Mouse (Mus musculus) adrenal gland, postnatal 10 days (tissue): ENCODE measurements at regions not wholly inside any gene's neighbourhood (a gene's known extent, or its start where the extent isn't known, plus 50 kb on each side); places are given as distances from the start of the nearest gene placed in this dataset.

Experiments used
- DNase-seq: peaks from one replicate; pipeline ENCODE4 v3.0.0; 2021; ENCODE audit warnings: mixed read lengths

- DNase-seq, result no peak
Measured at GRCm38 (mm10) chr1:151088535-151089125, 93.7 kb upstream of the Gm47985 start.

- no peak for DNase-seq
Measured at GRCm38 (mm10) chr1:151092035-151092434, 90.3 kb upstream of the Gm47985 start.

- DNase-seq, result no peak
Measured at GRCm38 (mm10) chr1:151095344-151096050, 86.8 kb upstream of the Gm47985 start.

DNA sequence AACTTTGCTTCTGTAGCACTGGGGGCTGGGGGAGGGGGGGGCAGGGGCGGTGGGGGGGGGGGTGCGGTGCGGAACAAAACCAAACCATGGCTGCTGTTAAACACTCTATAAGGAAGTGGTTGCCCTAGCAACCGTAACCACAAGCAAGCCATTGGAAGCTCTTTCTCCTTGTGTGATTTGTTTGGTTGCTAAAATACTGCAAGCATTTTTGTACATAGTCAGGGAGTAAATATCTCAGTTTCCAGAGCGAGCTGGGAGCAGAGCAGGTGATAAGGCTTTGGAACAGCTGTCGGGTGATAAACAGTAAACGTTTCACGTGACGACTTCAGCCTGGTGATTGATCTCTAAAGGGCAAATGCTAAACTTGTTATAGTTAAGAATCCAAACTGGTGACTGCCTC is 86.3 kb upstream of the Gm47985 start:
- no peak for DNase-seq

GRCm38 (mm10) chr1:151097506-151097905 is 84.8 kb upstream of the Gm47985 start:
- DNase-seq, result no peak

DNA sequence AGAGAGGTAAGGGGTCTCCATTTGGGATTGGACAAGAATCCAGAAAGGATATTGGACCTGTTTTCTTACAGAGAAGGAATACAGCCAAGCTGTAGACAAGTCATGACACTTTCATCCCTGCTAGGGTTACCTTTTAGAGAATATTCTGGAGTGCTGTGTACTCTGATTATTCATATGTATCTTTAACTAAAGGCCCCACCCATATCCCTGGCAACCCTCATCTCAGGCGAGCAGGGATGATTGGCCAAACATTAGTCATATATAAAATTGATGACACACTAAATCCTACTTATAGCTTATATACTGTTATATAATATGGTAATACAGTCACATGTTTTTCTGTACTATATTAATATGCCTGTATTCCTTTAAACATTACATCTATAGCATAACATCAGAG is 83.6 kb upstream of the Gm47985 start:
- DNase-seq, result no peak

DNA sequence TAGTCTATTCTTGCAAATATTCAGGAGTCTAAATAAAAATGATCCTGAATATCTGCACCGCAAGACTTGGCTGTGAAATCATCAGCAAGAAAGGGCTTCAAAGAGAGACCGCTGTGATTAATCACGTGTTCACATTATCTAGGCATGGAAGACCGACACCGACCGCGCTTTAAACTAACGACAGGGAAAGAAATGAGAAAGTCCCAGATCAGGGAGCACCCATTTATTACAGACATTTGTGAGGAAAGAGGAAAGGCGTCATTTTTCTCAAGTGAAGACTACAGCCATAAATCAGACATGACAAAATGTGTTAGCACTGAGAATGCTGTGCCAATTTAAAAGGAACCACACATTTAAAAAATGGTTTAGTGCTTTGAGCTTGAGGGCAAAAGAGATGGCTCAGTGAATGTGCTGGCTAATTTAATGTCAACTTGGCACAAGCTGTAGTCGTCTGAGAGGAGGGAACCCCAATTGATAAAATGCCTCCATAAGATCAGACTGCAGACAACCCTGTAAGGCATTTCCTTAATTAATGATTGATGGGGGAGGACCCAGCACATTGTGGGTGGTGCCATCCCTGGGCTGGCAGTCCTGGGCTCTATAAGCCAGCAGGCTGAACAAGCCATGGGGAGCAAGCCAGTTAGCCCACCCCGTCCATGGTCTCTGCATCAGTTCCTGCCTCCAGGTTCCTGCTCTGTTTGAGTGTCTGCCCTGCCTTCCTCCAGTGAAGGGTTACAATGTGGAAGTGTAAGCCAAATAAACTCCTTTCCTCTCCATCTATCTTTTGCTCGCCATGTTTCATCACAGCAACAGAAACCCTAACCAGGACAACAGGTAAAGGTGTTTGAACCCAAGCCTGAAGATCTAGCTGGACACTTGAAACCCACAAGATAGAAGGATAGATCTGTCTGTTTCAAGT is 81.5 kb upstream of the Gm47985 start:
- no peak for DNase-seq

DNA sequence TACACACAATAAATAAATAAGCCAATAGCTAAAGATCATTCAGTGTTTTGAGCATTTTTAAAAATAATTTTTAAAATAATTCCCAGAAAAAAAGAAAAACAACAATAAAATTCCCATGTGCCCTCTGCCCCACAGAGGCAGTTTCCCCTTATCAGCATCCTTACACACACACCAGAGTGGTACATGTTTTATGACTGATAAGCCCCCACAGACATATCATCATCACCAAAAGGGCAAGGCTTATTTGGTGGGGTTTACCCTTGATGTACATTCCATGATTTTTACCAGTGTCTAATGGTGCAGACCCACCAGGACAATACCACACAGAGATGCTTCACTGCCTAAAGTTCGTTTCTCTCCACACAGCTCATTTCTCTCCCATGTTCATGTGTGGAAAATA is 80.8 kb upstream of the Gm47985 start:
- DNase-seq, result no peak

- DNase-seq, result no peak
Measured at GRCm38 (mm10) chr1:151102061-151102460, 80.3 kb upstream of the Gm47985 start.

GRCm38 (mm10) chr1:151102646-151103391 is 79.5 kb upstream of the Gm47985 start:
- no peak for DNase-seq

GRCm38 (mm10) chr1:151103522-151104037 is 78.8 kb upstream of the Gm47985 start:
- no peak for DNase-seq

DNA sequence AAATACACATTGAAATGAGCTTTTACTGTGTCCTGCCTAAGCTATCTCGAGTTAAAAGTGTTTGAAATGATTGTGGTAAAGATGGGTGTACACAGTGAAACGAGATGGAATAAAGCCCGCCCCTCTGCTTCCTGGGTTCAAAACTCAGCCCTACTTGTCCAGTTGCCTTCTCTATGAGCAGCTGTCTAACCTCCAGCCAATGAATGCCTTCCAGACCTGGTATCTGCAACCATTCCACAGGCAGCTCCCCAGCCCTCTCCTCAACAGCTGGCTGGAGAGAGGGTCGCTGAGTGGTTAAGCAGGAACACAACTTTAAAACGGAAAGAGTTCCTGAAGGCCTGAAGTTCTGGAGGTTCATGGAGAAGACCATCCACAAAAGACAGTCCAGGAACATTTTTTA is 78.0 kb upstream of the Gm47985 start:
- no peak for DNase-seq

- DNase-seq, result no peak
Measured at GRCm38 (mm10) chr1:151104806-151105205, 77.5 kb upstream of the Gm47985 start.

- peak; percentile 46 for DNase-seq
Measured at GRCm38 (mm10) chr1:151105251-151105650, 77.1 kb upstream of the Gm47985 start.

DNA sequence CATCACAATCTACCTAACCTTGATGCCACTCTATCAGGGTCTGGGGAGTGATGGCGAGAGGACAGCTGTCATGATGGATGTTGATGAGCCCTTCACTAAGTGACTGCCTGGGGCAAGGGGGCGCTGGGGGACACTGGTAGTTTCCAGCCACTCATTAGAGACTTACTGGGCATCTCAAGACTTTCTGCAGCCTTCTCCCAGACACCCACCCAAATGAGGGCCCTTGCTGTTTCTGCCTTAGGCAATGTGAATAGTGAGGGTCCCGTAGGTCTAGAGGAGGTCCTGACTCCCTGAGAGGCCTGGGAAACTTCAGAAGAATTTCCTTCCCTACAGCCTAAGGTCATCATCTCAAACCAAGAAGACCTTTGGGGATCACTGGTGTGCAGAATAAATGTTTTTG is 74.9 kb upstream of the Gm47985 start:
- DNase-seq, result no peak

GRCm38 (mm10) chr1:151109333-151109732 is 73.0 kb upstream of the Gm47985 start:
- DNase-seq, result no peak

GRCm38 (mm10) chr1:151110412-151110811 is 71.9 kb upstream of the Gm47985 start:
- no peak for DNase-seq

DNA sequence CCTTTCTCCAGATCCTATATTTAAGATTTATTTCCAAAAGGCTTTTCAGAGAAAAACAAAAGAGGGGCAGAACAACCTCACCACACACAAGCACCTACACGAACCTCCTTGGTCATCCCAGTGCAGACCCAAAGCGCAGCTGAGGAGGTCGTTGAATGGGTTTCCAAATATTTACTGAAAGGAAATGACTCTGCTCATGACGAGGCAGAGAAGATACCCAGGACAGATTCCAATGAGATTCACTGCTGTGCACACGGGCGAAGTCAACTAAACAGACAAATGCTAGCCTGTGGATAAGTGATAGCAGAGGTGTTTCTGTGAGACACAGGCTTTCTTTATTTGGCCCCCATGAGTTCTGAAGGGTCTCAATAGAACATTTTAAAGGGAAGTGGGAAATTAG is 70.7 kb upstream of the Gm47985 start:
- DNase-seq, result no peak

DNA sequence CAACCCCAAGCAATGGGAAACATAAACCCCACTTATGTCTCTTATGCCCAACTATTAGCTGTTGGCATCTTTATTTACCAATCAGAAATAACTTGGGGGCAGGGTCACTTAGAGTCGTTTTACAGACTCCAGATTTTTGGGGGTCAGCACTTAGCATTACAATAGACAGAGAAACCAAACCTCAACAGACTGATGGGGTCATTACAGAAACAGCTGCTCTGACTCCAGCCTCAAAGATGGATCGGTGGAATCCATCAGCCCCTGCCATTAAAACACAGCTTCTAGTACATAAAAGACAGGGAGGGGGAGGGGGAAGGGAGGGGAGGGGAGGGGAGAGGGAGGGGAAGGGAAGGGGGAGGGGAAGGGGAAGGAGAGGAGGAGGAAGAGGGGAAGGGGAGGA is 69.9 kb upstream of the Gm47985 start:
- no peak for DNase-seq

GRCm38 (mm10) chr1:151113199-151113598 is 69.1 kb upstream of the Gm47985 start:
- DNase-seq, result no peak

DNA sequence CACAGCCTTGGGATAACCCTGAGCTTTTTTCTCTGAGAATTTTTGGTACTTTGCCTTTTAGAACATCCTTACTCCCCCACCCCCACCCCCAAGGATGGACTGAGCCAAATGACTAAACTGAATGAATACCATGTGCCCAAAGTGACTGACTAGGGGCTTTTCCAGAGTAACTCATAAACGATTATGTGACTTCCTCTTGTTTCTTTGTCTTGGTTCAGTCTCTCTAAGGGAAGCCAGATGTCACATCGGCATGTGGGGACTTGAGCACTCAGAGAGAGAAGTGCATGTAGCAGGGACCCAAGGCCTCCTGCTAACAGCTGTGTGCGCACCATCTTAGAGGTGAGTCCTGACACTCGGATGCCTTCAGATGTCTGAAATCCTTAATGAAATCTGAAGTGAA is 63.8 kb upstream of the Gm47985 start:
- no peak for DNase-seq

GRCm38 (mm10) chr1:151118982-151119381 is 63.4 kb upstream of the Gm47985 start:
- DNase-seq, result no peak
